Mouse (Mus musculus) urinary bladder, postnatal 36 days (tissue): ENCODE measurements at regions not wholly inside any gene's neighbourhood (a gene's known extent, or its start where the extent isn't known, plus 50 kb on each side); places are given as distances from the start of the nearest gene placed in this dataset.

Experiments used
- DNase-seq, 2 experiments: peaks; one replicate each; pipeline ENCODE4 v3.0.0; 2022; ENCODE audit warnings: low spot score in 2 of 2, mixed read lengths in 1 of 2

- no peak for DNase-seq
Measured at GRCm38 (mm10) chr2:116942321-116942791, 63.9 kb downstream of the Tmco5 start.

GRCm38 (mm10) chr2:116948538-116948937 is 70.0 kb downstream of the Tmco5 start:
- no peak for DNase-seq

DNA sequence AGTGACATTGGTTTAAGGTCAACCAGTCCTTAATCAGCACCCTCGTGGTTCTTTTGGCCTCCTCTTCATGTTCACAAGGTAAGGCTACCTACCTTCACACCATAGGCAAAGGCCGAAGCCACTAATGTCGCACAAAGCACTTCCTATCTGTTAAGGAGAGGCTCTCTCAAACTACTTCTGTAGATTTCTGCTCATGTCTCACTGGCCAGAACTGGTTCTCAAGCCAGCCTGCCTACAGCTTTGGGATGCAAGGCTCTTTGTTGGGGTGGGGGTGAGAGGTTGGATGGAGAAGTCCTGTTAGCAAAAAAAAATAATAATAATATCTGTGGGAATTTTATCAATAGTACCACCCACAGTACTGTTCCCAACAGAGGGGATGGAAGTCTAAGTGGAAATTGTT is 71.2 kb downstream of the Tmco5 start:
- DNase-seq = no peak

DNA sequence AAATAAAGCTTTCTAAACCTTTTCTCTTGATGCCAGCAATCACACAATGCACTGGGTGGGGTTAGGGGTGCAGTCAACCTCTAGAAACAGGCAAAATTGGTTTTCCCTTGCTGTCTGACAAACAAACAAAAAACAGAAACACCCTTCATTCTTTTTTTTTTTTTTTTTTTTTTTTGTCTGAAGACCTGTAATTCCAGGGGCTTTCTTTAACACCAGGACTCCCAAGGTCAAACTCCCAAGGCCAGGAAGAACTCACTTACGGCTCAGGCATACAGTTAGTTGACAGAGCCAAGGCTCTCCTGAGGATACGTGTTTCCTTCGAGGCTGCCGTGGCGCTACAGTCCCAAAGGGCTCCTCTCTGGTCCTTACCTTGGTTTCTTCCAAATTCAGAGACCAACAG is 71.7 kb downstream of the Tmco5 start:
- DNase-seq = no peak

- no peak for DNase-seq
Measured at GRCm38 (mm10) chr2:116951481-116951880, 73.0 kb downstream of the Tmco5 start.

GRCm38 (mm10) chr2:116954280-116954679 is 75.8 kb downstream of the Tmco5 start:
- no peak for DNase-seq

DNA sequence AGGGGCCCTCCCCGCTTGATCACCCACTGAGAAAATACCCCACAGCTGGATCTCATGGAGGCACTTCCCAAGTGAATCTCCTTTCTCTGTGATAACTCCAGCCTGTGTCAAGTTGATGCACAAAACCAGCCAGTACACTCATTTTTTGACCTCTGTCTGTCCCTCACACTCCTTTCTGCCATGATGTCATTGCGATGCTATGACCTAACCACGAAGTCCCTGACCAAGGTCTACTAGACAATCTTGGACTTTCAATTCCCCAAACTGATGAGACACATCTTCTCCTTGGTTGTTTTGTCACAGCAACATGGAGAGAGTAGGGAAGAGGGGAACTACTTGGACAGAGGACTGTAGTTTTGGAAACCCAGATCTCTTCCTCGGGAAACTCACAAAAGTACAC is 76.4 kb downstream of the Tmco5 start:
- DNase-seq = no peak

GRCm38 (mm10) chr2:116963116-116963873 is 84.8 kb downstream of the Tmco5 start:
- DNase-seq = no peak

- DNase-seq = no peak
Measured at GRCm38 (mm10) chr2:116966266-116966665, 87.8 kb downstream of the Tmco5 start.

DNA sequence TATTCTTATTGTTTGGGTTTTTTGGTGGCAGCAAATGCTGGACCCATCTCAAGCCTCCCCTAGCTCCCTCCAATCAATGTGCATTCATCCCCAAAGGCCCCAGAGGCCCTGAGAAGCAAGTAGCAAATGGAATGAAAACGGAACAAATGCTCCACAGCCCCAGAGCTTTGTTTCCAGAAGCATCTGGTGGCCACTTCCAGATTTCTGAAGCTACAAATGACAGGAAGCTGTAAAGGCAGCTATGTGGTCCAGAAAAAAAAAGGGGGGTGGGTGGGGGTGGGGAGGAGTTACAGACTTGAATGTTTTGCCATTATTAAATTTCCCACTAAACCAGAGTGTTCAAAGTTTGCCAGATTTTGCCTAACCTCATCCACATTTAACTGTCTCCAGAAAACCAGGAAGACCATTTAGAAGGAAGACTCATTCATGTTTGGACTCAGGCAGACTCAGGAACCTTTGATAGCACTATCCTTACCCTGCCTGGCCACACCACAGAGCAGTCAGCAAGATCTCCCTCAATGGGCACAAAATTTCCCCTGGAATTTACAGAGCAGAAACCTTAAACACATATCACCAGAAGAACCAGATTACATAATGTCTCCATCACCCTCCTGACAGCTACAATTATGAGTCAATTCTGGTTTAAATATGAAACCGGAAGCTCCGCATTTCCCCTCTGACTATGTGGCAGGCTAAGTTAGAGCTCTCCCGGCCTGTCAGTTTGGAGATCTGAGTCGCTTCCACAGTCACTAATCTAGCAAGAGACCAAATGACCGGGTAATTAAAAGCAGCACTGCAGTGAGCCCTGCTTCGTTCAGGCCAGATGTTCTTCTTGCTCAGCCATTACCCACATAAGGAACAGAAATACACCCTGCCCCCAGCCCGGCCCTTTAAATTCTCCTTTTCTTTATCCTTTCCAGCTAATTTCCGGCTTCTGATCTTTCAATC is 93.4 kb downstream of the Tmco5 start:
- peak in 1 of 2 experiments; percentile 14 for DNase-seq

DNA sequence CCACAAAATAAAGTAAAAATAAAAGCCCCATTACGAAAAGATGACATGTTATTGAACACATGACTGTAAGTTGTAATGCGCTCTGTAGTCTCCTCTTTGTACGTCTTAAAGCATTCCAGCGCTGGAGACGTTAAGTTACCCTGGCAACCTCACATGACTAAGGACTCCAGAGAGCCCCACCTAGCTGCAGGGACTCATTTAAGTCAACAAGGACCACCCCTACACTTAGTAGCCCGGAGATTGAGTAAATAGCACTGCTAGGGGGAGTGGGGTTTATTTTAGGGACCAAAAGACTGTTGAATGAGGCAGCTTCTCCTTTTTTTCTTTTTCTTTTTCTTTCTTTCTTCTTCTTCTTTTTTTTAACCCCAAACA is 94.1 kb downstream of the Tmco5 start:
- DNase-seq = no peak

GRCm38 (mm10) chr2:116973441-116973840 is 95.0 kb downstream of the Tmco5 start:
- no peak for DNase-seq

DNA sequence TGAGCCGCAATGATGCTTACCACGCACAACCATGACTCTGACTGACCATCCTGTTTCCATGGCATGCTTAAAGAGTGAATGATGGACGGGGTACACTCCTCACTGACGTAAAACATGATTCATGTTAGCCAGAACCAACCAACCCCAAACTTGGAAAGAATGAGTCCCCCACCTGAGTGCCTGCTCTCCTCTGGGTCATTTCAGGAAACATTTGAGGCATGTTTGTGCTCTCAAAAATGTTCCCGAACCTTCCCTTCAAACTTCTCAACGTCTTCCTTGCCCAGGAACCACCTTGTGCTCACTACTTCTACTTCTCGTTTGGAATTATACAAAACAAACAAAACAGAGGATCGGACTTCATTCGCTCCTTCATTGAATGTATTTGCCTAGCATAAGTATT is 95.7 kb downstream of the Tmco5 start:
- no peak for DNase-seq

DNA sequence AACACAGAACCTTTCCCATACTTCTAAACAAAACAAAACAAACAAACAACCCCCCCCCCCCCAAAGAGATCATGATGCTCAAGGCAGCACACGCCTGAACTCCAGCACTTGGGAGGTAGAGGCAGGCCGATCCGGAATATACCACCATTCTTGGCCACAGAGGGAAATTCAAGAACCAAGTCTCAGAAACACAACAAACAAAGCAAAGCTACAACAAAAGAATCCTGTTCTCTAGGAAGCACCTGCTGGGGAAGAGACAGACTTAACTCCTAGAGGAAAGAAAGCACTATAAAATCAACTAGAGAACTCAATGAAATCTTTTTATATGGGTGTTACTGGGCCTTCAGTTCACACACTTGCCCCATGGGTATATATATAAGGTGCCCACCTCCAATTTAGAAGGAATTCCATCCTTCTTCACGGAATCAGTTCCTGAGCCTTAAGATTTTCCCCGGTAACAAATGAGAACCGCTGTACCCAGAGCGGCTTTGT is 96.1 kb downstream of the Tmco5 start:
- no peak for DNase-seq

GRCm38 (mm10) chr2:116975091-116975600 is 96.7 kb downstream of the Tmco5 start:
- DNase-seq = peak; percentile 10 to 27

- DNase-seq = peak; percentile 47 to 52
Measured at GRCm38 (mm10) chr2:116975601-116976431, 97.3 kb downstream of the Tmco5 start.

- no peak for DNase-seq
Measured at GRCm38 (mm10) chr2:116976432-116976750, 97.9 kb downstream of the Tmco5 start.

GRCm38 (mm10) chr2:116976951-116977503 is 98.5 kb downstream of the Tmco5 start:
- DNase-seq = no peak

DNA sequence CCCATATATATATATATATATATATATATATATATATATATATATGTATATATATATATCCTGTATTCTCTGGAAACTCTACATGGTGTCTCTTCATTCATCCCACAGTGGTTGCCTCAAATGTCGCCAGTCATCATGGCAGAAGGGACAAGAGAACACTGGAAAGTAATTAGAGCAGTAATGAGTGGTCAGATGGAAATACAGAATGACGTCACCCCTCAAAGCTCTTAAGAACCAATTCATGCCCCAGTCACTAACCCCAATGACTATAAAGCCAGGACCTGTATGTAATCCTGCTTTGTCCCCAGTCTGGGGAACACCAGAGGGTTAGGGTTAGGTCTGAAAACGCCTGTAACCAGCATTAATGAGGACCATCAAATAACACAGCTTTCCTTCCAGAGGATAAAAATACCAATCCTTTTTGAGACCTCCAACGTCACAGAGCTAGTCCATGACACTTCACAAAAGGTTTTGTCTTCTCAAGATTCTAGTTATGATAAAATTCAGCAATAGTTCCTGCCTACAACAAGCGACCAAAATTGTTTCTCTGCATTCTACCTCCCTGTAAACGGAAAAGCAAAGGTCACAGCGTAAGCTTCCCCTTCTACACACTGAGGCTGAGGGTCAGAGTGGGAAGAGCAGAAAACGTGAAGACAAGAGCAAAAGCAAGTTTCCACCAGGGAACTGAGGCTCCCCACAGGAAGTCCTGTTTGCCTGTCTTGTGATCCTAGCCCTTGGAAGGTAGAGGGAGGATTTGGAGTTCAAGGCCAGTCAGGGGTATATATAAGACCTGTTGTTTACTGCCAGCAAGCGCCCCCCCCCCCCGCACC is 99.5 kb downstream of the Tmco5 start:
- DNase-seq = no peak

GRCm38 (mm10) chr2:116978809-116979208 is 100.3 kb downstream of the Tmco5 start:
- DNase-seq = no peak
